Mouse (Mus musculus) brain, embryonic 14.5 days (tissue): ENCODE results near the gene Olfr805.

ENCODE experiments used
- CTCF ChIP-seq: fragments of 200-500 bp; IDR thresholded peaks from 2 replicates; pipeline ENCODE4 v1.5.1; 2012; ENCODE audit warnings: inconsistent platforms, mild to moderate bottlenecking, moderate library complexity, borderline replicate concordance; ENCODE audit not compliant: insufficient read depth, insufficient read length; ENCODE audit errors: extremely low read depth
- POLR2A ChIP-seq: fragments of 200-500 bp; IDR thresholded peaks from 2 replicates; pipeline ENCODE4 v1.6.1; 2012; ENCODE audit warnings: mild to moderate bottlenecking, inconsistent platforms, borderline replicate concordance; ENCODE audit not compliant: poor library complexity, insufficient read depth, insufficient read length, severe bottlenecking; ENCODE audit errors: extremely low read depth

- TF ChIP-seq POLR2A (no peak), CTCF (no peak)
Measured at GRCm38 (mm10) chr10:129673765-129674164, 55.4 kb downstream of the Olfr805 start, which contains the start of gene Olfr801.
